Mouse (Mus musculus) lung, embryonic 14.5 days (tissue): ENCODE measurements around the gene Padi6. TPM values are rescaled to one million over a fixed set of nuclear protein-coding genes. Genes with fewer than 3 reads are reported as not detected.

Source experiments
- ATAC-seq: fragments of 200-750 bp; cut with Nextera tagmentation; 2 replicates; pipeline ENCODE4 v1.8.0; 2017; ENCODE audit warnings: mild to moderate bottlenecking, moderate TSS enrichment, moderate library complexity; ENCODE audit not compliant: insufficient read depth
- DNase-seq: peaks from one replicate; pipeline ENCODE4 v3.0.0-alpha.2; 2015
- H3K27ac ChIP-seq: fragments of 300-500 bp; sonication (generic); 2 replicates; pipeline ENCODE4 v1.5.1; 2014; ENCODE audit warnings: low read depth, mild to moderate bottlenecking, moderate library complexity
- H3K27me3 ChIP-seq: fragments of 300-500 bp; sonication (generic); 2 replicates; pipeline ENCODE4 v1.6.1; 2014; ENCODE audit warnings: low read length, control low read depth; ENCODE audit not compliant: insufficient read depth
- H3K36me3 ChIP-seq: fragments of 300-500 bp; sonication (generic); 2 replicates; pipeline ENCODE4 v1.6.1; 2014; ENCODE audit warnings: control low read depth; ENCODE audit not compliant: insufficient read depth
- H3K4me1 ChIP-seq: fragments of 300-500 bp; sonication (generic); 2 replicates; pipeline ENCODE4 v1.6.1; 2014; ENCODE audit warnings: antibody characterized with exemption, control low read depth; ENCODE audit not compliant: insufficient read depth
- H3K4me2 ChIP-seq: fragments of 300-500 bp; sonication (generic); 2 replicates; pipeline ENCODE4 v1.6.1; 2014; ENCODE audit warnings: mild to moderate bottlenecking
- H3K4me3 ChIP-seq: fragments of 300-500 bp; sonication (generic); 2 replicates; pipeline ENCODE4 v1.5.1; 2014; ENCODE audit warnings: low read depth, low read length
- H3K9ac ChIP-seq: fragments of 300-500 bp; sonication (generic); 2 replicates; pipeline ENCODE4 v1.6.1; 2014
- H3K9me3 ChIP-seq: fragments of 300-500 bp; sonication (generic); 2 replicates; pipeline ENCODE4 v1.6.1; 2016; ENCODE audit warnings: low read depth, low read length, control low read depth
- CTCF ChIP-seq: IDR thresholded peaks from 2 replicates; pipeline ENCODE4 v1.5.1; 2016; ENCODE audit warnings: antibody characterized with exemption, low read depth
- WGBS: fragments of 180-500 bp; shearing (Covaris S2); extraction: QIAGEN DNeasy Blood & Tissue Kit; methylation state at CpG from one replicate; pipeline ENCODE4 v1.1.7; 2014; 5-methylcytosine and 5-hydroxymethylcytosine counted together
- polyA plus RNA-seq: library from polyadenylated mRNA; unstranded; fragments of >200 nt; fragmentation: Nextera tagmentation; extraction: Ambion mirVana; gene quantifications from 2 replicates; pipeline ENCODE4 v1.2.1, GENCODE M21; 2014

Gene Padi6
- polyA plus RNA-seq, result not detected in 2 replicates

DNA sequence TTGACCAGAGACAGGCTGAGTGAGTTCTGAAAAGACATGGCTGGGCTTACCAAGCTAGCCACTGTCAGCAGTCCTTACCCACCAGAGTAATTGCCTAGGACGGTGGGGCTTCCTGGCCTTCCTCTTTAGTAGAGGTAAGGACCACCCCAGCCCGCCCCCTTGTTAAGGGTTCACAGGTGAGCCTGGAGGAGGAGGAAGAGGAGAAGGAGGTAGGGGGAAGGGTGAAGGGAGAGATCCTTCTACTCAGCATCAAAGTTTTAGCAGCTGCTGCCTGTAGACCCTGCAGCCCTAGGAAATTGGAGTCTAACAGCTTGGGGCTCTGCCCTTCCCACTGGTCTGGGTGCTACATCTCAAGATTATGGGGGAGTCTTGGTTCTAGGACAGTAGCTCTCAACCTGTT lies at the start of gene Padi6:
TSS of gene Padi6 (minus strand) at position 101 of the 400 bp plus-strand sequence.
- DNase-seq, result no peak
- WGBS, result 66% methylated on average over 2 of the region's 2 CpGs
- ATAC-seq, result no peak

DNA sequence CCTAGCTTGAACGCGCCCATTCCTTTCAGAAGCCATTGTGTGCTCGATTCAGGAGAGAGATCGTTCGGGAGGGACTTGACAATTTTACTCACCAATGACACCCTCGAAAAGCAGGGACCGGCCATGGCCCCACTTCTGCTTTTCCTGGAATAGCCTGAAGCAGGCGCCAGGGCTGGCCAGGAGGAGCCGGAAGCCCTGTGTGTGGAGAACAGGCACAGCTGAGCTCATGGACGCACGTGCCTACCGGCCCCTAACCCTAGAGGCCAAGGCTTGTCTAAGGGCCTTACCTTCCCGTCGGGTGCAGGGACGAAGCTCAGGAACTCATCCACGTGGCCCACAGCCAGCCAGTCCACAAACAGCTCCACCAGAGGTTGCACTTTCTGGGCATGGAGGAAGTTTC lies 48.6 kb upstream of the Padi6 start:
- H3K9ac ChIP-seq, result no peak overlapping the region
- no peaks in the 10 kb centered on the region for H3K27me3 ChIP-seq
- no peak overlapping the region for H3K27ac ChIP-seq
- H3K4me3 ChIP-seq, result no peak overlapping the region
- no peak overlapping the region for H3K4me2 ChIP-seq
- no peaks in the 10 kb centered on the region for H3K9me3 ChIP-seq
- ATAC-seq (no peak), DNase-seq (no peak)
- WGBS, result 80% methylated on average over 16 of the region's 16 CpGs
- H3K36me3 ChIP-seq, result no peaks in the 10 kb centered on the region
- TF ChIP-seq CTCF, result no peak
- H3K4me1 ChIP-seq, result no peaks in the 10 kb centered on the region

More for the DNA sequence above, at the start of gene Padi6:
- Histone ChIP-seq H3K36me3 (no peaks in the 10 kb centered on the region), H3K27ac (no peak within 1 kb of the TSS), H3K4me1 (no peaks in the 10 kb centered on the region), H3K9ac (no peak within 1 kb of the TSS), H3K4me3 (no peak within 1 kb of the TSS), H3K4me2 (no peak within 1 kb of the TSS), H3K27me3 (no peaks in the 10 kb centered on the region), H3K9me3 (no peaks in the 10 kb centered on the region)
- TF ChIP-seq CTCF, result no peak

- Histone ChIP-seq H3K9me3 (no peaks in the 10 kb centered on the region), H3K27me3 (no peaks in the 10 kb centered on the region), H3K4me1 (no peaks in the 10 kb centered on the region), H3K9ac (no peak overlapping the region), H3K36me3 (no peaks in the 10 kb centered on the region), H3K27ac (no peak overlapping the region), H3K4me2 (no peak overlapping the region), H3K4me3 (no peak overlapping the region)
- no peak for DNase-seq
- no peak for TF ChIP-seq CTCF
- no peak for ATAC-seq
- WGBS, result 83% methylated on average over 4 of the region's 4 CpGs
Measured at GRCm38 (mm10) chr4:140789983-140790382, 47.5 kb upstream of the Padi6 start.

DNA sequence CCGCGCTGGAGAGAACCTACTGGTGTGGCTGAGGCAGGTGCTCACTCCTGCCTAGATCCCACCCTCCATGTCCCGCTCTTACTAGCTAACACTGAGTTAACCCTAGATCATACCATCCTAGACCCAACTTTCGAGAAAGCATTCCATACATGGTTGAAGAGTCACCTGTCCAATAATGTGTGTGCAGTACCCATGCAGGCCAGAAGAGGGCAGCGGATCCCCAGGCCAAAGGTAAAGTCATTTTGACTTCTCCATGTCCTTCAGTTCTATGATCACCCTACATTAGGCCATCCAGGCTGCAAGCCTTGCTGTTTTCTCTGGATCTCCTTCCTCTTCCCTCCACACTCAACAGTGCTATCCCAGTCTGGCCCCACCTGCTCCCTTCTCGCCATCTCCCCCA lies 46.5 kb upstream of the Padi6 start:
- Histone ChIP-seq H3K4me2 (no peak overlapping the region), H3K27me3 (no peaks in the 10 kb centered on the region), H3K27ac (no peak overlapping the region), H3K4me1 (no peaks in the 10 kb centered on the region), H3K9ac (no peak overlapping the region), H3K9me3 (no peaks in the 10 kb centered on the region), H3K36me3 (no peaks in the 10 kb centered on the region), H3K4me3 (no peak overlapping the region)
- DNase-seq (peak; percentile 81), ATAC-seq (no peak)
- peak; percentile 95 for TF ChIP-seq CTCF
- WGBS, result 40% methylated on average over 6 of the region's 6 CpGs

GRCm38 (mm10) chr4:140788264-140788663 lies 45.8 kb upstream of the Padi6 start:
- Histone ChIP-seq H3K4me2 (no peak overlapping the region), H3K36me3 (no peaks in the 10 kb centered on the region), H3K9ac (no peak overlapping the region), H3K27me3 (no peaks in the 10 kb centered on the region), H3K27ac (no peak overlapping the region), H3K4me1 (no peaks in the 10 kb centered on the region), H3K4me3 (no peak overlapping the region), H3K9me3 (no peaks in the 10 kb centered on the region)
- ATAC-seq, result no peak
- TF ChIP-seq CTCF, result no peak
- no peak for DNase-seq
- 73% methylated on average over 6 of the region's 6 CpGs for WGBS

DNA sequence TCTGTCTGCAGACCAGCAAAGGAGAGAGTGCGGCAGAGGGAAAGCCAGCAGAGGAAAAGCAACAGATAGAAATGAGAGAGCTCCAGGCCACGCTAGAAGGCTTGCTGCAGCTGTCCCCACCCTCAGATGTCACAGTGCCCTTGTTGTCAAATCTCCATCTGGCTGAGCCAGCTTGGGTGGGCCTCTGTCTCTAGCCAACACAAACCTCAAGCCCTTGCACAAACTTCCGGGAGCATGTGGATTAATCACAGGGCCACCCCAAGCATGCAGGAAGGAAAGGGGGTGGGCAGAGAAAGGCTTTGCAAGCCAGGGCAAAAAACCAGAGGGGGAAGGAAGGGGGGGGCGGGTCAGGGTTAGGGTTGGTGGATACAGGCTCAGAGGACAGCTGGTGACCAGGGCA lies 45.0 kb upstream of the Padi6 start:
- WGBS, result 64% methylated on average over 4 of the region's 4 CpGs
- no peak for TF ChIP-seq CTCF
- ATAC-seq (peak; percentile 54; the same call in 1 of the 2 replicates), DNase-seq (peak; percentile 48)
- Histone ChIP-seq H3K9me3 (no peaks in the 10 kb centered on the region), H3K9ac (no peak overlapping the region), H3K4me3 (no peak overlapping the region), H3K27ac (no peak overlapping the region), H3K4me1 (no peaks in the 10 kb centered on the region), H3K27me3 (no peaks in the 10 kb centered on the region), H3K4me2 (no peak overlapping the region), H3K36me3 (no peaks in the 10 kb centered on the region)

GRCm38 (mm10) chr4:140785217-140785616 lies 42.8 kb upstream of the Padi6 start:
- H3K9ac ChIP-seq, result no peak overlapping the region
- no peaks in the 10 kb centered on the region for H3K9me3 ChIP-seq
- no peak overlapping the region for H3K4me2 ChIP-seq
- WGBS, result 68% methylated on average over 5 of the region's 5 CpGs
- H3K36me3 ChIP-seq, result no peaks in the 10 kb centered on the region
- H3K4me3 ChIP-seq, result no peak overlapping the region
- no peak overlapping the region for H3K27ac ChIP-seq
- no peaks in the 10 kb centered on the region for H3K4me1 ChIP-seq
- no peak for ATAC-seq
- DNase-seq, result no peak
- TF ChIP-seq CTCF, result no peak
- H3K27me3 ChIP-seq, result no peaks in the 10 kb centered on the region
